Mouse (Mus musculus) cerebellum, adult 8-10 months (tissue): ENCODE data around the gene Fmo6.
A peak's percentile ranks its signal among the peaks of the same experiment; 100 is the strongest.

Source experiments
- DNase-seq: peaks from one replicate; pipeline ENCODE4 v3.0.0; 2022

Gene Fmo6

GRCm38 (mm10) chr1:162912085-162912484 lies 25.2 kb downstream of the Fmo6 start:
- no peak for DNase-seq

GRCm38 (mm10) chr1:162901879-162902278 lies 35.4 kb downstream of the Fmo6 start:
- no peak for DNase-seq

DNA sequence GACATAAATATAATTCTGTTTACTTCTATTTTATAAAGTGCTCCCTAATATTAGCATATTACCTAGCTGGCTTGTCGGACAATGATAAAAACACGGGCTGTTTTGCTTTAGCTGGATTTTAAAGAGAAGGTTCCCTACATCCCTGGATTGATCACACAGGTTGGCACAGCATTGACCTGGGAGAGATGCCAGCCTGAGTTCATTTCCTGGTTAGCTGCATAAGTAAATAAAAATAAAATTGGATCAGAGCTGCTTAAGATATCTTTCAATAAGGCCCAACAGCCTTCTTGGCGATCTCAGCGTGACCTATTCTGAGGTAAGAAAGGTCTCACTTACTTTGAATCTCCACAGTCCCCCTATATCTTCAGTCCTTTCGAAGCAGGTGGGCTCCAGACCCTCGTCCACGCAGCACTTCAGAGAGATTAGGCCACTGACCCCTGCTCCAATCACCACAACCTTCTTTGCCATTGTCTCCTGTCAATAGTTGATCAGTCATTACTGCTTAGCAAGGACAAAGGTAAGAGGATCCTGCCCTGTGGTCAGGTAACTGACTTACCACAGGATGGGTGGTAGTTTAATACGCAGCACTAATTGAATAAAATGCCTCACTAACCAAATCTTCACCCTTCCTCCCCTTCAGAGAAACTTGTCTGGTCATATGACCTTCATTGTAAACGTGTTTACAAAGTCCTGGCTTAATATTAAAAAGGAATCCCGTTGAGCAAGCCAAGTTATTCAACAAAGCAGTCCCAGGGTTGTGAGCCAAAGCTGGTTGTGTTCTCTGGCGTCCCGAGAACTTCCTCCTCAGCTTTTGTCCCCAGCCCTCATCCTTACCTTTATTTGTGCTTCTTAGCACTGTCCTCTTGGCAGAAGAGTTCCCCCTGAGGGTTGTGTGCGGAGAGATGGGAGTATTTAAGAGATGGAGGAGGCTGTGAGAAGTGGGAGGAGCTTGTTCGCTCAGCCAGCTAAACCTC lies 39.2 kb downstream of the Fmo6 start, which contains the start of gene Fmo2:
TSS of gene Fmo2 (minus strand) at position 889 of the 974 bp plus-strand sequence.
- no peak for DNase-seq

DNA sequence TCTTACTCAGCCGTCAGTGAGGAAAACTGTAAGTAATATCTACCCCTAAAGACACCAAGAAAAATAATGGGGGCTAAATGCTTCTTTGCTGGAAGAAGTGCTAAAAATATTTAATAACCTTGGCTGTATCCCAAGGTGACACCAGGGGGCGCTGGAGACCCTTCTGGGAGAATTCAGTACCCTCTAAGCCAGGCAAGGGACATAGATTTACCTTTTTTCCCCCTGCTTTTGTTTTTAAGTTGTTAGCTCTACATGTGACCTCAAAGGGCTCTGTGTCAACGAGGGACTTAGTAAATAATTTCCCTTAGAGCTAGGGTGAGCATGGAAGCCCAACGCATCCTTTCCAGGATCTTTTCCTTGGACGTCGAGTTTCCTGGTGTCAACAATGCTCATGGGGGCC lies 41.4 kb downstream of the Fmo6 start:
- peak; percentile 5 for DNase-seq

DNA sequence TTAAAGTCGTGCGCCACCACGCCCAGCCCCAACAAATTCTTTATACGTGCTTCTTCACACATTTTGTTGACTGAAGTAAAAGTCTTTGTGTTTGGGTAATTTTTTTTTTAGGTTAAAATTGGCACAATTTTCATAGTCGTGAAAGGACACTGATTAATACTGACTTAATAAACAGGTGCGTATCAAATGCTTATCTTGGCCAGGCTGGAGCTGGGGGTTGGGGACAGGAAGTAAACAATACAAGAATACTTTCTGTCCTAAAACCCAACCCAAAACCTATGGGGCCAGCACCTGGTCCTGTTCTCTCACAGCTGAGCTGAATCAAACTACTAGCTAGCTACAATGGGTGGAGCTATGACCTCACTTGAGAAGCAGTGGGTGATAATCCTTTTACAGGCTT lies 44.3 kb downstream of the Fmo6 start:
- no peak for DNase-seq

GRCm38 (mm10) chr1:162891980-162892451 lies 45.3 kb downstream of the Fmo6 start:
- no peak for DNase-seq

DNA sequence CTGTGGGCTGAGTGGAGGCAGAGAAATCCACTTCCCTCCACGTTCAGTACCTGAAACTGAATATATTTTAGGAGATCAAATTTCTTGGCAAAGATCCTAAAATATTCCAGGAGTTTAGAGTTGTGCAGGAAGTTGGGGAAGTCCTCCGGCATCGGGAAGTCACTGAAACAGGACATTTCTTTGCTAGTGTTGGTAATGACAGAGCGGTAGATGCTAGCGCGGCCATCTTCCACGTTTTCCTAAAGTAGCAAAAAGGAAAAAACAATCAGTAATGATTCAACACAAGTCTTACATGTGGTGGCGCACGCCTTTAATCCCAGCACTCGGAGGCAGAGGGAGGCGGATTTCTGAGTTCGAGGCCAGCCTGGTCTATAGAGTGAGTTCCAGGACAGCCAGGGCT lies 48.7 kb downstream of the Fmo6 start:
- no peak for DNase-seq

DNA sequence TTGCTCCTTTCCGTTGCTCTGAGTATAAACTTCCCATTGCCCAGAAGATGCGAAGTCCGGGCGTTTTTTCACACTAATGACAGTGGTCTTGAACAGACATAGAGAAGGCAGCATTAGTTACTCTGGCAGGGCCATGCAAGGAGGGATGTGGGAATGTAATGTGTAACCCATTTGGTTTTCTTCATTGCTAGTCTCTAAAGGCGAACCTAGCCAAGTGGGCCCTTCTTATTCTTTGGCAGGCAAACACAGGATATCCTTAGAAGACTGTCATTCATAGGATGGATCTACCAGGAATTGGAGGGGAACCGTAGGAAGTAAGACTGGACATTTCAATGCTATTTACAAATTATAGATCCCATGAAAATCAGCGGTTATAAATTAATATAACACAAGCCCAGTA lies 49.7 kb downstream of the Fmo6 start:
- DNase-seq: no peak

- DNase-seq: no peak
These were observed 51.0 kb downstream of the Fmo6 start for GRCm38 (mm10) chr1:162886138-162886816.

- DNase-seq: no peak
These were observed 54.6 kb downstream of the Fmo6 start for GRCm38 (mm10) chr1:162882681-162883080.

GRCm38 (mm10) chr1:162879595-162880369 lies 57.5 kb downstream of the Fmo6 start:
- DNase-seq: peak; percentile 12

DNA sequence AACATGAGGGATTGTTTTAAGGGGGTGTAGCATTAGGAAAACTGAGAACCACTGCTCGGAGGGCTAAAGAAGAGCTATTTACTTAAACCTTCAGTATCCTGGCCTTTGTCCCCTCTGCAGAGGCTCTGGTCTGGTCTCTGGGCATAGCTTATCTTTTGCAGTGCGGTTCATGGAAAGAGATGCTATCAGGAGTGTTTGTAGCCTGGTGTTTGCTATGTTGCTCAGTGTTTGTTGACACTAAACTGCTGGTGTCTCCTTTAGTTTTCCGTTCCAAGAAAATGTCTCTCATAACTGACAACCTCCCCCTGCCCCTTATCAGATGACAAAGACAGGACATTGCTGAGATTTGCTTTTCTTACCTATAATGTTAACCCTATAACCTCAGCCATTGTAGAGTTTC lies 62.2 kb downstream of the Fmo6 start:
- no peak for DNase-seq

GRCm38 (mm10) chr1:162871701-162872311 lies 65.5 kb downstream of the Fmo6 start:
- no peak for DNase-seq

DNA sequence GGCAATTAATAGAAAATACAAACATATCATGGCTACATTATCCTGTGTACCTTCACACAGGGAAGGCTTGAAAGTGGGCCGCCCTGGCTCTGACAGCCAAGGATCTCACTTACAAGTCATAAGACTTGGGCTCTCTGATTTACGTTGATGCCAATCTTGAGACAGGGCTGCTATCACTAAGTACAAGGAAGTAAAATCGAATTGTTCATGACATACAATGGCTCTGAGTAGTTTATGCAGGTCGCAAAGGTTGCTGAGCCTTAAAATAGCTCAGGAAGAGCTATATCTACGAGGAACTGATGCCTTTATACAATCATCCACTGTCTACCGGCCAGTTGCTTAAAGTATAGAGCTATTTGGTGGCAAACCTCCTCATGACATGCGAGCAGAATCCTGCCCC lies 66.3 kb downstream of the Fmo6 start:
- DNase-seq: no peak

DNA sequence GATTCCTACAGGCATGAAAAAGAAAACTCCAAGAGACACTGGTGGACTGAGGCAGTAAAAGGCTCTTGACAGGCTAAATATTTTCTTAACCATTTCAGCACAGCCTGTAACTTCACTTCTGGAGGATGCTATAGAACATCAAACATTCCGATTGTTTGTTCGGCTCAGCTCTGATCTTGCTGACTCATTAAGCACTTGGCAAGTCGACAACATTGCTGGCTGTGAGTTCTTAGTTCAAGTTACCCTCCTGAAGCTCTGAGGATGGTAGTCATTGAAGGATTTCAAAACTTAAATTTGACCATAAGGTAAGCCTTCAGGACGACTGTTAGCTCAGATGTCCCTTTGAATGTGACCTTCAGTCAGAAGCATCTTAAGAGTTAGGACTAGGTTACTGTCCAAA lies 69.9 kb downstream of the Fmo6 start:
- DNase-seq: no peak
